Mouse (Mus musculus): ENCODE data around the gene Vat1l. TPM values are rescaled to one million over a fixed set of nuclear protein-coding genes. Genes with fewer than 3 reads are reported as not detected.
A peak's percentile ranks its signal among the peaks of the same experiment; 100 is the strongest.

Vat1l gene
- polyA plus RNA-seq, 1 experiment: 104 TPM

GRCm38 (mm10) chr8:114399273-114399672, 193.9 kb downstream of the Vat1l start:
- no peak for TF ChIP-seq POLR2A (IDR thresholded peaks at IDR 0.05; ENCODE audit: borderline replicate concordance, extremely low read depth, insufficient read depth, insufficient read length, poor library complexity, severe bottlenecking)
- TF ChIP-seq CTCF (IDR thresholded peaks at IDR 0.05; ENCODE audit: borderline replicate concordance, extremely low read depth, insufficient read depth, insufficient read length): no peak
- no peak for DNase-seq (ENCODE audit: low read depth)

- peak; percentile 62 for DNase-seq (ENCODE audit: low read depth)
- TF ChIP-seq CTCF (IDR thresholded peaks at IDR 0.05; ENCODE audit: borderline replicate concordance, extremely low read depth, insufficient read depth, insufficient read length) (no peak), POLR2A (IDR thresholded peaks at IDR 0.05; ENCODE audit: borderline replicate concordance, extremely low read depth, insufficient read depth, insufficient read length, poor library complexity, severe bottlenecking) (no peak)
Measured at GRCm38 (mm10) chr8:114401679-114402078, 196.3 kb downstream of the Vat1l start.

- no peak for TF ChIP-seq POLR2A (IDR thresholded peaks at IDR 0.05; ENCODE audit: borderline replicate concordance, extremely low read depth, insufficient read depth, insufficient read length, poor library complexity, severe bottlenecking)
- TF ChIP-seq CTCF (IDR thresholded peaks at IDR 0.05; ENCODE audit: borderline replicate concordance, extremely low read depth, insufficient read depth, insufficient read length): no peak
- DNase-seq (ENCODE audit: low read depth): no peak
Measured at GRCm38 (mm10) chr8:114411421-114411820, 206.0 kb downstream of the Vat1l start.

GRCm38 (mm10) chr8:114417786-114418185, 212.4 kb downstream of the Vat1l start, which contains the start of gene Clec3a:
Gene Clec3a (plus strand): TSS chr8:114418086.
- no peak for TF ChIP-seq CTCF (IDR thresholded peaks at IDR 0.05; ENCODE audit: borderline replicate concordance, extremely low read depth, insufficient read depth, insufficient read length)
- TF ChIP-seq POLR2A (IDR thresholded peaks at IDR 0.05; ENCODE audit: borderline replicate concordance, extremely low read depth, insufficient read depth, insufficient read length, poor library complexity, severe bottlenecking): no peak
- DNase-seq (ENCODE audit: low read depth): no peak

GRCm38 (mm10) chr8:114418486-114418885, 213.1 kb downstream of the Vat1l start:
- DNase-seq (ENCODE audit: low read depth): no peak
- TF ChIP-seq POLR2A (IDR thresholded peaks at IDR 0.05; ENCODE audit: borderline replicate concordance, extremely low read depth, insufficient read depth, insufficient read length, poor library complexity, severe bottlenecking): no peak

GRCm38 (mm10) chr8:114418904-114419303, 213.5 kb downstream of the Vat1l start:
- no peak for DNase-seq (ENCODE audit: low read depth)
- TF ChIP-seq POLR2A (IDR thresholded peaks at IDR 0.05; ENCODE audit: borderline replicate concordance, extremely low read depth, insufficient read depth, insufficient read length, poor library complexity, severe bottlenecking) (no peak), CTCF (IDR thresholded peaks at IDR 0.05; ENCODE audit: borderline replicate concordance, extremely low read depth, insufficient read depth, insufficient read length) (no peak)

- TF ChIP-seq CTCF (IDR thresholded peaks at IDR 0.05; ENCODE audit: borderline replicate concordance, extremely low read depth, insufficient read depth, insufficient read length) (no peak), POLR2A (IDR thresholded peaks at IDR 0.05; ENCODE audit: borderline replicate concordance, extremely low read depth, insufficient read depth, insufficient read length, poor library complexity, severe bottlenecking) (no peak)
- DNase-seq (ENCODE audit: low read depth): no peak
Measured at GRCm38 (mm10) chr8:114421544-114421943, 216.1 kb downstream of the Vat1l start.

Other genes with a start within 250 kb of the Vat1l start
- gene Nudt7, start 72.1 kb upstream of the Vat1l start, polyA plus RNA-seq (2012; rRNA removed): 3.5 and 3.7 TPM in 2 replicates
- not detected in 2 replicates for gene Clec3a, start 212.5 kb downstream of the Vat1l start, polyA plus RNA-seq (2012; rRNA removed)
- gene Wwox, start 234.0 kb downstream of the Vat1l start, polyA plus RNA-seq (2012; rRNA removed): 8.7 and 11.0 TPM in 2 replicates

Data from brain, embryonic 14.5 days (tissue).